Mouse (Mus musculus) heart, embryonic 11.5 days (tissue): Measurements from ENCODE around the gene Morf4l1. TPM values are rescaled to one million over a fixed set of nuclear protein-coding genes. Genes with fewer than 3 reads are reported as not detected.

ENCODE experiments used
- ATAC-seq: fragments of 200-750 bp; cut with Nextera tagmentation; replicated peaks from 2 replicates; pipeline ENCODE4 v1.8.0; 2017; ENCODE audit warnings: moderate library complexity; ENCODE audit not compliant: insufficient number of reproducible peaks, low FRiP score, low TSS enrichment
- H3K27ac ChIP-seq: fragments of 300-500 bp; sonication (generic); 2 replicates; pipeline ENCODE4 v1.5.1; 2014; ENCODE audit warnings: mild to moderate bottlenecking, low read depth, low read length
- H3K27me3 ChIP-seq: fragments of 300-500 bp; sonication (generic); 2 replicates; pipeline ENCODE4 v1.6.1; 2014; ENCODE audit warnings: mild to moderate bottlenecking, low read length, mixed read lengths; ENCODE audit not compliant: control insufficient read depth, insufficient read depth
- H3K36me3 ChIP-seq: fragments of 300-500 bp; sonication (generic); 2 replicates; pipeline ENCODE4 v1.6.1; 2014; ENCODE audit warnings: mild to moderate bottlenecking, low read length, moderate library complexity, mixed read lengths; ENCODE audit not compliant: control insufficient read depth, insufficient read depth
- H3K4me1 ChIP-seq: fragments of 300-500 bp; sonication (generic); 2 replicates; pipeline ENCODE4 v1.6.1; 2014; ENCODE audit warnings: low read length; ENCODE audit not compliant: control insufficient read depth, insufficient read depth
- H3K4me2 ChIP-seq: fragments of 300-500 bp; sonication (generic); 2 replicates; pipeline ENCODE4 v1.6.1; 2014; ENCODE audit warnings: mild to moderate bottlenecking, moderate library complexity
- H3K4me3 ChIP-seq: fragments of 300-500 bp; sonication (generic); 2 replicates; pipeline ENCODE4 v1.5.1; 2014; ENCODE audit warnings: low read depth, low read length
- H3K9ac ChIP-seq: fragments of 300-500 bp; sonication (generic); 2 replicates; pipeline ENCODE4 v1.6.1; 2014; ENCODE audit warnings: mild to moderate bottlenecking, low read depth, low read length, moderate library complexity
- H3K9me3 ChIP-seq: fragments of 300-500 bp; sonication (generic); replicated peaks from 2 replicates; pipeline ENCODE4 v1.6.1; 2016; ENCODE audit warnings: low read length; ENCODE audit not compliant: control insufficient read depth
- WGBS: fragments of 180-500 bp; shearing (Covaris S2); extraction: QIAGEN DNeasy Blood & Tissue Kit; methylation state at CpG from one replicate; pipeline ENCODE4 v1.1.7; 2014; ENCODE audit not compliant: insufficient replicate concordance; 5-methylcytosine and 5-hydroxymethylcytosine counted together
- polyA plus RNA-seq: library from polyadenylated mRNA; unstranded; fragments of >200 nt; fragmentation: Nextera tagmentation; extraction: Ambion mirVana; gene quantifications from 2 replicates; pipeline ENCODE4 v1.2.1, GENCODE M21; 2014

The Morf4l1 gene
- polyA plus RNA-seq, 1 experiment from 2014 or later = 376 TPM

DNA sequence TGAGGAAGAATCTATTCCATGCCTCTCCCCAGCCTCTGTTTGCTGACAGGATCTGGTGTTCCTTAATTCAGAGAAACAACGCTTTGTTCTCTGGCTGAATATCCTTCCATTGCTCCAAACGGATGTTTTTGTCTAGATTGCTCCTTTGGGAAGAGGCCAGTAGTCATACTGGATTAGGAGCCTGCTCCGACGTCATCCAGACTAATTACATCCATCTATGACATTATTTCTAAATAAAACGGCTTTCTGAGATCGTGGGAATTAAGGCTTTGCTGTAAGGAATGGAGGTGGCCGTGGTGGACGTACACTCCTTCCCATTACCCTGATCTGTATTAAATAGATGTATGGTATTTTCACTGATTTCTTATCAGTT is 10.3 kb upstream of the Morf4l1 start:
- Histone ChIP-seq H3K4me1 (no peaks in the 10 kb centered on the region), H3K27ac (no peak overlapping the region), H3K36me3 (no peaks in the 10 kb centered on the region), H3K9ac (no peak overlapping the region), H3K27me3 (no peaks in the 10 kb centered on the region), H3K4me2 (peak overlapping the region; percentile 8; the same call in 1 of the 2 replicates), H3K9me3 (no peaks in the 10 kb centered on the region), H3K4me3 (no peak overlapping the region)
- ATAC-seq = no peak
- WGBS = 39% methylated on average over 8 of the region's 8 CpGs

DNA sequence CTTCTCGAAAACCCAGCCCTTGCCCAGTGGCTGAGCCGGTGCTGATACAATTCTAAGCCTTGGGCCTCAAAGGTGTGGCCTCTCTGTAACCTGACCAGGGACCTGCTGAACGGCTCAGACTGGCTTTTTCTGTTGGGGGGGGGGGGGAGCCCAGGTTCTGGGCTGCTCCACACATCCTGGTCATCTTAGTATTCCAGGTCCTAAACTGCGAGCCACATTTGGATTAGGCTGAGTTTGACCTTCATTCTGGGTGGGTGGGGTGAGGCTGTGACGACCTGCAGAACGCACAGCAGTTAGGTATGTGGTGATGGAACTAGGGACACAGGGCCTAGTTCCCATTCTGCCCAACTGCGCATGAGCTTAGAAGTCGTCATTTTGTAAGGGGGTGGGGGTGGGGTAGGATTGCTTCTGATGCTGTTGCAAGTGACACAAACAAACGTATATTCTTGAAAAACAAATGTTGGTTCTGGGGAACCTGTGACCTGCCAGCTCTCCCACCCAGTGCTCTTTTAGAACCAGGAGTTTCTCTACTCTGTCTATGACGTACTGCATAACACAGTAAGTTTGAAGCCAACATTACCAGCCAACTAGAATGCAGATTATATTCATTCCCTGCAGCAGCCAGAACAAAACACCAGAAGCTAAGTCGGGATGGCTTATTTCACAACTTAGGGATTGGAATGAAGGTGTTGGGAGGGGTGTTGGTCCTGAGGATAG is 9.7 kb upstream of the Morf4l1 start:
- ATAC-seq = no peak

DNA sequence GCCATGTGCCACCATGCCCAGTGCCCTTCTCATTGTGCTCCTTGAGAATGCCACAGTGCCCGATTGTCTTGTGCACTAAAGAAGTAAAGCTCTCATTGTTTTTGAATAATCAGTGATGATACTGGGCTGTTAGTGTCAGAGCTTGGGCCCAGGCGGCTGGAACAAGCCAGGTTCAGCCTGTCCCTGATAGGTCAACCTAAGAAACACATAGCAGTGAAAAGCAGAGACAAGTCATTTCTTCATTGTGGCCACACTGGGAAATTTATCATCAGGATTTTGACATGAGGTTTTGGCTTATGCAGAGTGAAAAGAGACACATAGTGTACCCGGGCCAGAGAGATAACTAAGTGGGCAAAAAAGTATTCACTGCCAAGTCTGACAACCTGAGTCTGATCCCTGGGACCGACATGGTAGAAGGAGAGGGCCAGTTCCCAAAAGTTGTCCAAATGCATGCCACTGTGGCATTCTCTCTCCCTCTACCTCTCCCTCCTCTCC is 7.7 kb upstream of the Morf4l1 start:
- Histone ChIP-seq H3K27ac (no peak overlapping the region), H3K4me1 (no peaks in the 10 kb centered on the region), H3K4me2 (no peak overlapping the region), H3K9ac (no peak overlapping the region), H3K27me3 (no peaks in the 10 kb centered on the region), H3K9me3 (no peaks in the 10 kb centered on the region), H3K4me3 (no peak overlapping the region), H3K36me3 (no peaks in the 10 kb centered on the region)
- no peak for ATAC-seq
- WGBS = 68% methylated on average over 4 of the region's 4 CpGs

More for the DNA sequence above, 9.7 kb upstream of the Morf4l1 start:
- Histone ChIP-seq H3K4me3 (no peak overlapping the region), H3K36me3 (no peaks in the 10 kb centered on the region), H3K4me2 (0 out of 2 replicates have a peak overlapping the region, but pooled peaks have one; percentile 8), H3K4me1 (no peaks in the 10 kb centered on the region), H3K9ac (no peak overlapping the region), H3K27ac (no peak overlapping the region), H3K9me3 (no peaks in the 10 kb centered on the region), H3K27me3 (no peaks in the 10 kb centered on the region)
- 40% methylated on average over 11 of the region's 11 CpGs for WGBS

DNA sequence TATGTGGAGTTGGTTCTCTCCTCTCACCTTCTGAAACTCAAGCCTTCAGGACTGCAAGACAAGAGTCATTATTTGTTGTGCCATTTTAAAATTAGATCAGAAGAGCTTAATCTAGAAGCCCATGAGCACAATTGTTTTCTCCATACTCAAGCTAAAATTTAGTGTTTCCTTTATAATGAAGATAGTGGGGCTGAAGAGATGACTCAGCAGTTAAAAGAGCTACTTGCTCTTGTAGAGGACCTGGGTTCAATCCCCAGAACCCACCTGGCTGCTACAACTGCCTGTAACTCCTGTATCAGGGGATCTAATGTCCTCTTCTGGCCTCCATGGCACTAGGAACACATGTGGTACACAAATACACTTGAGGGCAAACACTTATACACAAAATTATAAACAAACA is 2.7 kb upstream of the Morf4l1 start:
- Histone ChIP-seq H3K27ac (no peak overlapping the region), H3K9me3 (no peaks in the 10 kb centered on the region), H3K27me3 (no peaks in the 10 kb centered on the region), H3K4me1 (peaks cover 3% of the 10 kb centered on the region), H3K9ac (no peak overlapping the region), H3K4me2 (no peak overlapping the region), H3K4me3 (no peak overlapping the region), H3K36me3 (no peaks in the 10 kb centered on the region)
- ATAC-seq = no peak

DNA sequence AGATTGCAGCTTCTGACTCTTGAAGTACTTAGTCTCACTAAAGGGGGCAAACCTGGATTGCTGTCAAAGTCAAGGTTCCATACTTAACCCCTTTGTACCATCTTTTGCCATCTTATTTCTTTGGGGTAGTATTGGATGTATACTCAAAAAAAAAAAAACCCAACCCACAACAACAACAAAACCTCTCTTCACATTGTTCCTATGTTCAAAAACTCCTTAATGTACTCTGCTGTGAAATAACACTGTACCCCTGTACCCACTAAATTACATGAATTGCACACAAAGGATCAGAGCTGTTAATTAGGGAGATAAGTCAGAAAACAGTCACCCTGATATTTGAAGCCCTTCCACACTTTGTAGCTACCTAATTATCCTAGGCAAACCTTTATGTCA is 730 bp upstream of the Morf4l1 start:
- H3K9ac ChIP-seq = peak overlapping the region; percentile 72; the same call in 1 of the 2 replicates
- H3K4me3 ChIP-seq = peak overlapping the region; percentile 94
- no peak for ATAC-seq
- H3K27ac ChIP-seq = no peak overlapping the region
- peaks cover 10% of the 10 kb centered on the region for H3K4me1 ChIP-seq
- no peaks in the 10 kb centered on the region for H3K36me3 ChIP-seq
- no peaks in the 10 kb centered on the region for H3K9me3 ChIP-seq
- peak overlapping the region; percentile 87 for H3K4me2 ChIP-seq
- H3K27me3 ChIP-seq = no peaks in the 10 kb centered on the region

DNA sequence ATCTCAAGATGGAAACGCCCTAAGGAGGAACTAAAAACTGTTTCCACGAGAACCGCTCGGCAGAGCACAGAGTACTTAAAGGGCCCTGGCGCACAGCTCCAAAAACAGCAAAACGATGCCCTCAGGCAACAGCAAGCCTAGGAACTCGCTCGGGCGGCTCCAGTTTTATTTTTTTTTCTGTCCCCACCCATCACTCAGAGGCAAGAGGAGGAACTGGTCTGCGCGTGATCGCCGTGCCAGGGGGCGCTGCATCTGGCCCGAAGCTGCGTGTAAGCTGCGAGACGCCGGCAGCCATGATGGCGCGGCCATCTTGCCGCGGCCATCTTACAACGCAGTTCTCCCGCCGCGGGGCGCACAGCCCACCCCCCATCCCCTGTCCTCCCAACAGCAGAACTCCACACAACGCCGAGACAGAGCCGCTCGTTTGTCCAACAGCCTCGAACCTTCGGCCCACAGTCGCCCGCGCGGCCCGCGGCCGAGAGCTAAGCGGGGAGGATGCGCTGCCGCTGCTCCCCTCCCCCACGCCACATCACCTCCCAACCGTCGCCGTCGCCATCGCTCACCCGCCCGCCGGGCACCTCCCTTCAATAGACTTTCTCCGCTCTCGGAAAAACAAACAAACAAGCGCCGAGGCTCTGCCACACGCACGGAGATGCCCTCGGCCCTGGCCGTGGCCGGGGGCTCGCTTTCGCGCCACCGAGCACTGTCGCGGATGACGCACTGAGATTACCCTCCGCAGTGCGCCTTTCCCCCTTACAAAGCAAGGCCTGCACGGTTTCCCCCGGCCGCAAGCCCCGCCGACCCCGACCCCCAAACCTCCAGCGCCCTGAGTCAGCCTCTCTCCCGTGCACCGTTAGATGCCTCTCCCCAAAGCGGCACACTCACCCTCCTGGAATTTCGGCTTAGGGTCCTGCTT is 665 bp downstream of the Morf4l1 start:
- WGBS = under 1% methylated on average over 81 of the region's 82 CpGs
- no peaks in the 10 kb centered on the region for H3K36me3 ChIP-seq
- H3K27ac ChIP-seq = peak overlapping the region; percentile 98
- H3K27me3 ChIP-seq = no peaks in the 10 kb centered on the region
- H3K9ac ChIP-seq = peak overlapping the region; percentile 98
- H3K4me2 ChIP-seq = peak overlapping the region; percentile 79
- no peaks in the 10 kb centered on the region for H3K9me3 ChIP-seq
- ATAC-seq = peak; percentile 73
- H3K4me3 ChIP-seq = peak overlapping the region; percentile 94
- H3K4me1 ChIP-seq = peaks cover 10% of the 10 kb centered on the region

DNA sequence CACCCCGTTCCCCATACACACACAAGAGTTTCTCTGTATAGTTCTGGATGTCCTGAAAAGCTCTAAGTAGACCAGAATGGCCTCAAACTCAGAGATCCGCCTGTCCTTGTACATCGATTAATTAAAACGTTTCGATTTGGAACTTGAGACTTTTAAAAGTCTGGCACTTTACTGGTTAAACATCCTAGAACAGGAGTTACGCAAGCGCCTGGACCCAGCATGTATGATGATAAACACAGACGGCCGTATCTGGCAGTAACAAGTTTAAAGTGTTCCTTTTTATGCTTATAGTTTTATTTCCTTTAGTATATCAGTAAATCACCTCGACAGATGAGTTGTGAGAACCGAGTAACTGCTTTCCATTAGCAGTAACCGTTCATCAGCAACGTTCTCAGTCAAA is 1.4 kb downstream of the Morf4l1 start:
- Histone ChIP-seq H3K36me3 (peaks cover 4% of the 10 kb centered on the region), H3K9ac (peak overlapping the region; percentile 98), H3K27me3 (no peaks in the 10 kb centered on the region), H3K4me2 (peak overlapping the region; percentile 79), H3K27ac (peak overlapping the region; percentile 98), H3K4me3 (peak overlapping the region; percentile 94), H3K9me3 (no peaks in the 10 kb centered on the region), H3K4me1 (peaks cover 10% of the 10 kb centered on the region)
- no peak for ATAC-seq
- 1% methylated on average over 13 of the region's 13 CpGs for WGBS

DNA sequence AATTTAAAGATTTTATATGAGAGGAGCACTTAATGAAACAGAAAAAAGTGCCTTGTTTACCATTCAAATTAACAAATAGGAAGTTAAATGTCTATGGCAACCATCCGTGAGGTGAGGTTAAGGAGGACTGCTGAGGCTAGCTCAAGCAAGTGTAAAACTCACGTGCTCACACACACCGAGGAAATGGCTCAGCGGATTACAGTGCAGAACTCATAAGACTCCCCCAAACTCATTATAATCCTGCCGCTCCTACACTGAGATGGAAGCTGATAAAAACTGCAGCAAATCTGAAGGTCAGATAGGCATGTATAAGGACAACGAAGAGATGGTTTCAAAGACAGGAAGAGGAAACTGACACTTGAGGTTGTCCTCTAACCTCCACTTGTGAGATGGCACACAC is 5.2 kb downstream of the Morf4l1 start:
- Histone ChIP-seq H3K4me2 (no peak overlapping the region), H3K27me3 (no peaks in the 10 kb centered on the region), H3K4me3 (no peak overlapping the region), H3K9ac (no peak overlapping the region), H3K4me1 (peaks cover 10% of the 10 kb centered on the region), H3K36me3 (peaks cover 5% of the 10 kb centered on the region), H3K9me3 (no peaks in the 10 kb centered on the region), H3K27ac (no peak overlapping the region)
- WGBS = 81% methylated on average over 6 of the region's 6 CpGs
- no peak for ATAC-seq
